Mouse (Mus musculus) forebrain, embryonic 12.5 days (tissue): ENCODE results near the gene Sorcs3. TPM values are rescaled to one million over a fixed set of nuclear protein-coding genes. Genes with fewer than 3 reads are reported as not detected.

Source experiments
- ATAC-seq: fragments of 200-750 bp; cut with Nextera tagmentation; 2 replicates; pipeline ENCODE4 v1.8.0; 2017; ENCODE audit warnings: moderate TSS enrichment; ENCODE audit not compliant: low FRiP score
- H3K27ac ChIP-seq: fragments of 300-500 bp; sonication (generic); 2 replicates; pipeline ENCODE4 v1.5.1; 2016; ENCODE audit warnings: mild to moderate bottlenecking
- H3K27me3 ChIP-seq: fragments of 300-500 bp; sonication (generic); 2 replicates; pipeline ENCODE4 v1.6.1; 2016; ENCODE audit warnings: mild to moderate bottlenecking
- H3K36me3 ChIP-seq: fragments of 300-500 bp; sonication (generic); replicated peaks from 2 replicates; pipeline ENCODE4 v1.6.1; 2016; ENCODE audit warnings: mild to moderate bottlenecking
- H3K4me1 ChIP-seq: fragments of 300-500 bp; sonication (generic); 2 replicates; pipeline ENCODE4 v1.6.1; 2016
- H3K4me2 ChIP-seq: fragments of 300-500 bp; sonication (generic); 2 replicates; pipeline ENCODE4 v1.6.1; 2016; ENCODE audit warnings: mild to moderate bottlenecking, moderate library complexity
- H3K4me3 ChIP-seq: fragments of 300-500 bp; sonication (generic); replicated peaks from 2 replicates; pipeline ENCODE4 v1.5.1; 2016; ENCODE audit warnings: mild to moderate bottlenecking
- H3K9ac ChIP-seq: fragments of 300-500 bp; sonication (generic); 2 replicates; pipeline ENCODE4 v1.6.1; 2016; ENCODE audit warnings: mild to moderate bottlenecking
- H3K9me3 ChIP-seq: fragments of 300-500 bp; sonication (generic); 2 replicates; pipeline ENCODE4 v1.6.1; 2016
- WGBS: fragments of 180-500 bp; shearing (Covaris S2); methylation state at CpG from one replicate; pipeline ENCODE4 v1.1.7; 2016; 5-methylcytosine and 5-hydroxymethylcytosine counted together
- polyA plus RNA-seq: library from polyadenylated mRNA; unstranded; fragments of >200 nt; fragmentation: Nextera tagmentation; extraction: Ambion mirVana; gene quantifications from 2 replicates; pipeline ENCODE4 v1.2.1, GENCODE M21; 2016

The Sorcs3 gene
- polyA plus RNA-seq, 1 experiment from 2014 or later = 5.5 TPM

- no peaks in the 10 kb centered on the region for H3K9me3 ChIP-seq
- H3K36me3 ChIP-seq = no peaks in the 10 kb centered on the region
- no peak overlapping the region for H3K27ac ChIP-seq
- no peak overlapping the region for H3K9ac ChIP-seq
- 57% methylated on average over 2 of the region's 2 CpGs for WGBS
- 0 out of 2 replicates have a peak, but pooled peaks cover 3% of the 10 kb centered on the region for H3K27me3 ChIP-seq
- H3K4me3 ChIP-seq = no peak overlapping the region
- no peak overlapping the region for H3K4me2 ChIP-seq
- ATAC-seq = no peak
- no peaks in the 10 kb centered on the region for H3K4me1 ChIP-seq
Observed at GRCm38 (mm10) chr19:48413836-48414235, 208.0 kb downstream of the Sorcs3 start.

DNA sequence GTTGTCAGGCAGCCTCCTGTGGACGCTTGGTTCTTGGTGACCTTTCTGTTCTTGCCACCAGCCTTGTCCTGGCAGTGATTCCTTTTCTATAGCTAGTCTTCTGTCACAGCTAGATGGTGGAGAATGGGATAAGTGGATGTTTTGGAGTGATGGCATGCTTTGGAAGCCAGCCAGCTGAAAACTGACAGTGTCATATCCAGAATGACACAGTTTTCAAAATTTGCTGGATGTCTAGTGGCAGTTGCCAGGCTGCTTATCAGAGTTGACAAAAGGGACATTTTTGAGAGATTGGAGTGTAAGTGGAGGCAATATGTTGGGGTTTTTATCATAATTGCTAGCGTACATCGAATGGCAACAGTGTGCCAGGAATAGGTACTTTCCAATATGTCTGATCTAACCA, 212.5 kb downstream of the Sorcs3 start:
- Histone ChIP-seq H3K27me3 (no peaks in the 10 kb centered on the region), H3K4me1 (no peaks in the 10 kb centered on the region; the same call in 1 of the 2 replicates), H3K36me3 (no peaks in the 10 kb centered on the region), H3K27ac (no peak overlapping the region), H3K9ac (no peak overlapping the region), H3K4me2 (no peak overlapping the region), H3K4me3 (no peak overlapping the region), H3K9me3 (no peaks in the 10 kb centered on the region)
- 80% methylated on average over 3 of the region's 3 CpGs for WGBS
- no peak for ATAC-seq

- H3K36me3 ChIP-seq = no peaks in the 10 kb centered on the region
- no peaks in the 10 kb centered on the region for H3K27me3 ChIP-seq
- no peak overlapping the region for H3K4me2 ChIP-seq
- H3K4me1 ChIP-seq = peaks cover 8% of the 10 kb centered on the region; the same call in 1 of the 2 replicates
- no peaks in the 10 kb centered on the region for H3K9me3 ChIP-seq
- no peak for ATAC-seq
- WGBS = 80% methylated on average over 4 of the region's 4 CpGs
- no peak overlapping the region for H3K27ac ChIP-seq
- H3K9ac ChIP-seq = no peak overlapping the region
- H3K4me3 ChIP-seq = no peak overlapping the region
Observed at GRCm38 (mm10) chr19:48429263-48429662, 223.4 kb downstream of the Sorcs3 start.

DNA sequence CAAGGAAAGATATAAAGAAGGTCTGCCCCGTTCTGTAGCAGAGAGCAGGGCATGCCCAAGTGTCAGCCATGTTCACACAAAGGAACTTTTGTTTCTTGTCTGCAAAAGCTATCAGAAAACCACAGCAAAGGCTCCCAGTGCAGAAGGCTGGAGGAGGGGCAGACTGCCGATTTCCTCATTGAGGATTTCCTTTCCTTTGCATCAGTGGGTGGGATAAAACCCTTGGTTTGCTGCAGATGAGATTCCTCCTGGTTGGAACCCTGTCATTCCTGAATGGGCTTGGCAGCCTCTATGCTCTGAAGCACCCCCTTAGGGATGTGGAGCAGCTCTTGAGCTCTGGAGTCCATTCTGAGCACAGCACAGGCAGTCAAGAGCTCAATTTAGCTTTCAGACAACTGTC, 223.9 kb downstream of the Sorcs3 start:
- H3K9ac ChIP-seq = no peak overlapping the region
- H3K4me1 ChIP-seq = peaks cover 8% of the 10 kb centered on the region; the same call in 1 of the 2 replicates
- H3K9me3 ChIP-seq = no peaks in the 10 kb centered on the region
- H3K4me2 ChIP-seq = no peak overlapping the region
- H3K27me3 ChIP-seq = no peaks in the 10 kb centered on the region
- H3K36me3 ChIP-seq = no peaks in the 10 kb centered on the region
- WGBS = 11% methylated on average over 2 of the region's 2 CpGs
- ATAC-seq = no peak
- no peak overlapping the region for H3K27ac ChIP-seq
- H3K4me3 ChIP-seq = no peak overlapping the region

DNA sequence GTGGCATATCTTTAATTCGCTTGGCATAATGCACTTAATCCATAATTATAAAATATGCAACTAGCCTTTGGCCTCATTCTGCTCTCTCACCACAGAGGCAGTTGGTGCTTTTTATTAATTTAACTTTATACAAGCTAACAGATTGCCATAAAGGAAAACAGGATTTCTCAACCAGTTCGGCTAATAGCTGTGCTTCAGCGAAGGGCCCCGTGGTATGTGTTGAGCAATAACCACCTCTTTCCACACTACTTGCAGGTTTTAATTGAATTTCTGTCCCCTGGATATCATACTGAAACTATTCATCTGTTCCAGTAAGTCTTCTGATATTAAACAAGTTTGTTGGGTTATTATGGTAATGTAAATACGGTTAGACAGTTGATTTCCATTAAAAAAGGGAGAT, 224.5 kb downstream of the Sorcs3 start:
- ATAC-seq = no peak
- 88% methylated on average over 5 of the region's 5 CpGs for WGBS
- Histone ChIP-seq H3K4me1 (peaks cover 8% of the 10 kb centered on the region; the same call in 1 of the 2 replicates), H3K36me3 (no peaks in the 10 kb centered on the region), H3K9me3 (no peaks in the 10 kb centered on the region), H3K4me3 (no peak overlapping the region), H3K4me2 (no peak overlapping the region), H3K9ac (no peak overlapping the region), H3K27me3 (no peaks in the 10 kb centered on the region), H3K27ac (no peak overlapping the region)

DNA sequence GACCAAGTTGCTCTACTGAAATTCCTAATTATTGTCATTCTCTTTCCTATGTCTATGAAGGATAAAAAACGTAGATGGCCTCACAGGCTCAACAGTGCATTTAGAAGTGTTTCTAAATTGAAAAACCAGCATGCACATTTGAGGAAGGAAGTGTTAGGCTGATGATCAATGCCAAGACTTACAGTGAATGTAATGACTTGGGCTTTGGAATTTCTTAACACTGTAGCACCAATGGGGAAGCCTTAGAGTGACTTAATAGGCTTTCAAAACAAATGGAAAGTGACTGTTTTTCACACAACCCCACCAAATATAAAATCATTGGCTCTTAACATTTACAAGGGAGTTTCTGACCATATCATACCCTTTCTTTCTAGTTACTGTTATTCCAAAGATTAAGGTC, 232.6 kb downstream of the Sorcs3 start:
- Histone ChIP-seq H3K4me1 (no peaks in the 10 kb centered on the region), H3K27ac (no peak overlapping the region), H3K4me2 (no peak overlapping the region), H3K9me3 (no peaks in the 10 kb centered on the region), H3K4me3 (no peak overlapping the region), H3K27me3 (no peaks in the 10 kb centered on the region), H3K36me3 (no peaks in the 10 kb centered on the region), H3K9ac (no peak overlapping the region)
- no peak for ATAC-seq
- WGBS = 84% methylated on average over 1 of the region's 1 CpGs

- Histone ChIP-seq H3K4me3 (no peak overlapping the region), H3K9ac (no peak overlapping the region), H3K27me3 (no peaks in the 10 kb centered on the region), H3K9me3 (no peaks in the 10 kb centered on the region), H3K36me3 (no peaks in the 10 kb centered on the region), H3K4me1 (no peaks in the 10 kb centered on the region), H3K27ac (no peak overlapping the region), H3K4me2 (no peak overlapping the region)
- ATAC-seq = no peak
- 90% methylated on average over 5 of the region's 5 CpGs for WGBS
Observed at GRCm38 (mm10) chr19:48461141-48461540, 255.3 kb downstream of the Sorcs3 start.

- ATAC-seq = no peak
- Histone ChIP-seq H3K4me2 (no peak overlapping the region), H3K4me1 (no peaks in the 10 kb centered on the region), H3K4me3 (no peak overlapping the region), H3K9me3 (no peaks in the 10 kb centered on the region), H3K27ac (no peak overlapping the region), H3K27me3 (no peaks in the 10 kb centered on the region), H3K9ac (no peak overlapping the region), H3K36me3 (no peaks in the 10 kb centered on the region)
- 85% methylated on average over 3 of the region's 3 CpGs for WGBS
Observed at GRCm38 (mm10) chr19:48462426-48462825, 256.6 kb downstream of the Sorcs3 start.

- H3K9ac ChIP-seq = no peak overlapping the region
- WGBS = 92% methylated on average over 3 of the region's 3 CpGs
- no peak overlapping the region for H3K4me2 ChIP-seq
- H3K27me3 ChIP-seq = no peaks in the 10 kb centered on the region
- H3K9me3 ChIP-seq = no peaks in the 10 kb centered on the region
- H3K4me1 ChIP-seq = no peaks in the 10 kb centered on the region
- H3K36me3 ChIP-seq = no peaks in the 10 kb centered on the region
- ATAC-seq = no peak
- H3K27ac ChIP-seq = no peak overlapping the region
- H3K4me3 ChIP-seq = no peak overlapping the region
Observed at GRCm38 (mm10) chr19:48463494-48463893, 257.7 kb downstream of the Sorcs3 start.

GRCm38 (mm10) chr19:48467471-48467870, 261.6 kb downstream of the Sorcs3 start:
- no peaks in the 10 kb centered on the region for H3K4me1 ChIP-seq
- H3K4me3 ChIP-seq = no peak overlapping the region
- H3K4me2 ChIP-seq = no peak overlapping the region
- H3K27me3 ChIP-seq = no peaks in the 10 kb centered on the region
- WGBS = 84% methylated on average over 4 of the region's 4 CpGs
- ATAC-seq = no peak
- H3K27ac ChIP-seq = no peak overlapping the region
- no peak overlapping the region for H3K9ac ChIP-seq
- no peaks in the 10 kb centered on the region for H3K9me3 ChIP-seq
- no peaks in the 10 kb centered on the region for H3K36me3 ChIP-seq

- no peak overlapping the region for H3K4me2 ChIP-seq
- no peaks in the 10 kb centered on the region for H3K27me3 ChIP-seq
- H3K9ac ChIP-seq = no peak overlapping the region
- 87% methylated on average over 4 of the region's 4 CpGs for WGBS
- H3K4me3 ChIP-seq = no peak overlapping the region
- H3K36me3 ChIP-seq = no peaks in the 10 kb centered on the region
- H3K27ac ChIP-seq = no peak overlapping the region
- H3K4me1 ChIP-seq = no peaks in the 10 kb centered on the region
- ATAC-seq = no peak
- H3K9me3 ChIP-seq = no peaks in the 10 kb centered on the region
Observed at GRCm38 (mm10) chr19:48469791-48470410, 264.1 kb downstream of the Sorcs3 start.

- WGBS = 64% methylated on average over 5 of the region's 5 CpGs
- no peak overlapping the region for H3K9ac ChIP-seq
Observed at GRCm38 (mm10) chr19:48471927-48472326, 266.1 kb downstream of the Sorcs3 start.

GRCm38 (mm10) chr19:48475784-48476410, 270.1 kb downstream of the Sorcs3 start:
- H3K9ac ChIP-seq = no peak overlapping the region
- no peaks in the 10 kb centered on the region for H3K27me3 ChIP-seq
- no peak overlapping the region for H3K27ac ChIP-seq
- no peak for ATAC-seq
- no peak overlapping the region for H3K4me3 ChIP-seq
- no peaks in the 10 kb centered on the region for H3K9me3 ChIP-seq
- no peak overlapping the region for H3K4me2 ChIP-seq
- H3K4me1 ChIP-seq = no peaks in the 10 kb centered on the region
- H3K36me3 ChIP-seq = no peaks in the 10 kb centered on the region
- WGBS = 83% methylated on average over 6 of the region's 6 CpGs

More at GRCm38 (mm10) chr19:48471927-48472326, 266.1 kb downstream of the Sorcs3 start:
- no peaks in the 10 kb centered on the region for H3K9me3 ChIP-seq
- no peaks in the 10 kb centered on the region for H3K4me1 ChIP-seq
- H3K27ac ChIP-seq = no peak overlapping the region
- H3K36me3 ChIP-seq = no peaks in the 10 kb centered on the region
- H3K27me3 ChIP-seq = no peaks in the 10 kb centered on the region
- no peak overlapping the region for H3K4me3 ChIP-seq
- H3K4me2 ChIP-seq = no peak overlapping the region
- ATAC-seq = no peak
